Mouse (Mus musculus) limb, embryonic 15.5 days (tissue): ENCODE data around the gene Gm49358. TPM values are rescaled to one million over a fixed set of nuclear protein-coding genes. Genes with fewer than 3 reads are reported as not detected.

Source experiments
- ATAC-seq: fragments of 200-750 bp; cut with Nextera tagmentation; 2 replicates; pipeline ENCODE4 v1.8.0; 2017; ENCODE audit warnings: low read depth, moderate TSS enrichment; ENCODE audit not compliant: insufficient number of reproducible peaks, low FRiP score, low TSS enrichment
- H3K27ac ChIP-seq: fragments of 300-500 bp; sonication (generic); 2 replicates; pipeline ENCODE4 v1.5.1; 2015; ENCODE audit warnings: moderate library complexity, mild to moderate bottlenecking, inconsistent platforms
- H3K27me3 ChIP-seq: fragments of 300-500 bp; sonication (generic); 2 replicates; pipeline ENCODE4 v1.6.1; 2015; ENCODE audit warnings: inconsistent platforms
- H3K36me3 ChIP-seq: fragments of 300-500 bp; sonication (generic); 2 replicates; pipeline ENCODE4 v1.6.1; 2015; ENCODE audit warnings: inconsistent platforms
- H3K4me1 ChIP-seq: fragments of 300-500 bp; sonication (generic); 2 replicates; pipeline ENCODE4 v1.6.1; 2015; ENCODE audit warnings: inconsistent platforms
- H3K4me2 ChIP-seq: fragments of 300-500 bp; sonication (generic); 2 replicates; pipeline ENCODE4 v1.6.1; 2015; ENCODE audit warnings: mild to moderate bottlenecking, inconsistent platforms
- H3K4me3 ChIP-seq: fragments of 300-500 bp; sonication (generic); 2 replicates; pipeline ENCODE4 v1.5.1; 2015; ENCODE audit warnings: mild to moderate bottlenecking, inconsistent platforms
- H3K9ac ChIP-seq: fragments of 300-500 bp; sonication (generic); 2 replicates; pipeline ENCODE4 v1.6.1; 2015; ENCODE audit warnings: inconsistent platforms
- H3K9me3 ChIP-seq: fragments of 300-500 bp; sonication (generic); 2 replicates; pipeline ENCODE4 v1.6.1; 2016; ENCODE audit warnings: inconsistent platforms
- polyA plus RNA-seq: library from polyadenylated mRNA; unstranded; fragments of >200 nt; fragmentation: Nextera tagmentation; extraction: Ambion mirVana; gene quantifications from 2 replicates; pipeline ENCODE4 v1.2.1, GENCODE M21; 2015

The Gm49358 gene
- polyA plus RNA-seq, 1 experiment from 2014 or later = not detected

DNA sequence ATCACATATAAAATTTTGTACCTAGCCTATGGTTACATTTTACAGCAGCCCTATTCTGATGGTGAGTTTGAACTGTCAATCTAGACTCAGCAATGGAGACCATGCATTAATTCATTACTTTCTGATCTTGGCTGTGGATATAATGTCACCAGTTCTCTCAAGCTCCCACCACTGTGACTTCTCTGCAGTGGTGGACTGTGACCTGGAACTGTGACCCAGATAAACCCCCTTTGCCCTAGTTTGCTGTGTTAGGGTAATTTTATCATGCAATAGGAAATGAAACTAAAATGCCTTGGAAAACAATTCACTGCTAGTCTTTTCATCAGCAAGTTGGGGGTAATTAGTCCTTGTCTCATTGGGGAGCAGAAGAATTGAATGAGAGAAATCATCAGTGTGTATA is 117.7 kb downstream of the Gm49358 start:
- Histone ChIP-seq H3K9ac (no peak overlapping the region), H3K4me3 (no peak overlapping the region), H3K27ac (no peak overlapping the region), H3K27me3 (no peaks in the 10 kb centered on the region), H3K4me1 (no peaks in the 10 kb centered on the region), H3K36me3 (no peaks in the 10 kb centered on the region), H3K9me3 (no peaks in the 10 kb centered on the region), H3K4me2 (no peak overlapping the region)
- ATAC-seq = no peak

Other genes with a start within 250 kb of the Gm49358 start
- gene Hsp90b1, start 58.5 kb upstream of the Gm49358 start, polyA plus RNA-seq = 622 and 662 TPM in 2 replicates
- 0.69 and 0.98 TPM in 2 replicates for gene Ttc41, start 58.2 kb upstream of the Gm49358 start, polyA plus RNA-seq
- 0.99 and 1.0 TPM in 2 replicates for gene Nt5dc3, start 15.0 kb downstream of the Gm49358 start, polyA plus RNA-seq
- gene Stab2, start 244.1 kb downstream of the Gm49358 start, polyA plus RNA-seq = 0.14 and 0.23 TPM in 2 replicates